Mouse (Mus musculus) kidney, adult 2 months (tissue): Measurements from ENCODE around the gene Ccnb2. TPM values are rescaled to one million over a fixed set of nuclear protein-coding genes. Genes with fewer than 3 reads are reported as not detected.
"Not testable (repeated sequence)": the region's sequence is repeated elsewhere in the genome, so short reads cannot be mapped to it uniquely, and the experiment has no call there.

Experiments
- DNase-seq: peaks from one replicate; pipeline ENCODE4 v3.0.0; 2021
- H3K27ac ChIP-seq: fragments of 200-500 bp; 2 replicates; pipeline ENCODE4 v1.5.1; 2012; ENCODE audit warnings: low read depth, low read length, control low read depth, inconsistent platforms; ENCODE audit not compliant: insufficient read depth
- H3K27me3 ChIP-seq: fragments of 200-500 bp; replicated peaks from 2 replicates; pipeline ENCODE4 v1.6.1; 2012; ENCODE audit warnings: mild to moderate bottlenecking, moderate library complexity, low read length, inconsistent platforms; ENCODE audit not compliant: control insufficient read depth, insufficient read depth
- H3K36me3 ChIP-seq: fragments of 200-500 bp; 2 replicates; pipeline ENCODE4 v1.6.1; 2012; ENCODE audit warnings: mild to moderate bottlenecking, moderate library complexity, low read length, inconsistent platforms; ENCODE audit not compliant: control insufficient read depth, insufficient read depth
- H3K4me1 ChIP-seq: fragments of 200-500 bp; 2 replicates; pipeline ENCODE4 v1.6.1; 2011; ENCODE audit warnings: low read length; ENCODE audit not compliant: control insufficient read depth, insufficient read depth
- H3K4me3 ChIP-seq: fragments of 200-500 bp; 2 replicates; pipeline ENCODE4 v1.5.1; 2011; ENCODE audit warnings: mild to moderate bottlenecking, low read depth, low read length, control low read depth; ENCODE audit not compliant: insufficient read depth
- CTCF ChIP-seq: fragments of 200-500 bp; conservative IDR thresholded peaks from 2 replicates; pipeline ENCODE4 v1.5.1; 2011; ENCODE audit warnings: low read depth, mild to moderate bottlenecking, control low read depth, low read length, moderate library complexity, mixed read lengths; ENCODE audit not compliant: insufficient read depth, insufficient read length
- POLR2A ChIP-seq: fragments of 200-500 bp; IDR thresholded peaks from one replicate; pipeline ENCODE4 v1.6.1; 2011; ENCODE audit warnings: low read depth, low read length, control low read depth
- WGBS: fragments of 180-500 bp; shearing (Covaris S2); methylation state at CpG from one replicate; pipeline ENCODE4 v1.1.7; 2018; 5-methylcytosine and 5-hydroxymethylcytosine counted together
- polyA plus RNA-seq: library from polyadenylated mRNA; depleted of rRNA; stranded (reverse); fragments of >200 nt; gene quantifications from 2 replicates; pipeline ENCODE4 v1.2.3, GENCODE M21; 2012; rRNA removed

The Ccnb2 gene
- 1.2 and 1.5 TPM in 2 replicates for polyA plus RNA-seq

DNA sequence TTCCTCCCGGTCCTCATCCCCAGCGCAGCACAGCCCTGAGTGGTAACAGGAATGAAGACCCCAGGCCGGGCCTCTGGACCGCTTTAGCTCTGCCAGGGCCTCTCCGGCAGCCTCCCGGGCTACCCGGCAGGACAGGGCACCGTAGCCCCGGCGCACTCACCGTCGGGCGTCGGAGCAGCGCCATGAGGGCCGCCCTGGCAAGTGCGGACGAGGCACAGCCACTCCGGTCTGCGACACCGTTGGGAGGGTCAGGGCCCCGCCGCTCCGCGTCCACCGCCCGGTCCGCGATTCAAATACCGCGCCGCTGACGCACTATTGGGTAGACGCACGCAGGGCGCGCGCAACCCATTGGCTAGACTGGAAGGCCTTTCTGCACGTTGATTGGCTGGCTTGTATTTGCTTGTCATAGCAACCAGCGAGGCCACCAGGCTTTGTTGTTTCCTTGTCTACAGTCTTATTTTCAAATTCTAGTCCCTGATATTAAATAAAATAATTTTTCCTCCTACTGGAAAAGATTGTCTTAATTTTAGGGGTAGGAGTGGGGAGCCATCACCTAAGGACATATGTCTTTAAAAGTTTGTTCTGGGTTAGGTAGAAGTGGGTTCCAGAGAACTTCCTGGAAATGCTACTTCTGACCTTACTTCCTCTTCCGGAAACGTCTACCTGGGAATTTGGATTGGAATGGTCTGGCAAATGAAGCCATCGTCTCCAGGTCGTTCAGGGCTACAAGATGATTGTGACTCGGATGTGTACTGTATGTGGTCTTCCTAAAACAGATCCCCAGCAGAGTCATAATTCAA, at the start of gene Ccnb2:
Gene Ccnb2 (minus strand): TSS at position 291 of the 800 bp plus-strand sequence.
- H3K4me3 ChIP-seq: peak within 1 kb of the TSS; percentile 36
- no peak within 1 kb of the TSS for H3K27ac ChIP-seq
- peaks cover 6% of the 10 kb centered on the region for H3K36me3 ChIP-seq
- peak; percentile 94 for DNase-seq
- whole genome bisulfite sequencing: 3% methylated on average over 45 of the region's 45 CpGs
- no peaks in the 10 kb centered on the region for H3K27me3 ChIP-seq
- no peak for TF ChIP-seq POLR2A
- TF ChIP-seq CTCF: no peak
- H3K4me1 ChIP-seq: 0 out of 2 replicates have a peak, but pooled peaks cover 2% of the 10 kb centered on the region

DNA sequence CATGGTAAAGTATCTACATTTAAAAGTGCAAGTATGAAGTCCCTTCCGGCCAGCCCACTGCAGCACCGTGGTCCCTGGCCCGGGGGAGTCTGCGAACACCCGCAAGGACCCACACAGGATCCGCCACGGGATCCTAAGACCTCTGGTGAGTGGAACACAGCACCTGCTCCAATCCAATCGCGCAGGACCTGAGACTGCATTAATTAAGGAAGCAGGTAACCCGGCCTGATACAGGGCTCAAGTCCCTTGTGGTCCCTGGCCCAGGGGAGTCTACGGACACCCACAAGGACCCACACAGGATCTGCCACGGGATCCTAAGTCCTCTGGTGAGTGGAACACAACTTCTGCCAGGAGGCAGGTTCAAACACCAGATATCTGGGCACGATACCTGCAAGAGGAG, 41.7 kb upstream of the Ccnb2 start:
- H3K27me3 ChIP-seq, H3K4me1 ChIP-seq, H3K27ac ChIP-seq, DNase-seq, H3K4me3 ChIP-seq, H3K36me3 ChIP-seq: not testable (repeated sequence)
- WGBS: 93% methylated on average over 13 of the region's 13 CpGs

DNA sequence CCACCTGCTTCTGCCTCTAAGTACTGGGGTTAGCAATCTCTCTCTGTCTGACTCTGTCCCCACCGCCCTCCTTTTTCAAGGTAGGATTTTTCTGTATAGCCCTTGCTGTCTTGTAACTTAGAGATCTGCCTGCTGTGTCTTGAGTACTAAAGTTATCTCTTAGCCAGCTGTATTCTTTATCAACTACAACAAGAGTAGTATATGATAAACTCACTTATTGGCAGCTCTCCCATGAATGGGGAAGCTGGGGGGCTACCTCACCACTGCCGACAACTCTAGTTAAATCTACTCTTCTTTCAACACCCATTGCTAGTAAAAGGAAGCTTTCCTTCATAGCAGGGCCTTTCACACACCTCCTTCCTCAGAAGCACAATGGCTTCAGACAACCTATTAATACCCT, 31.0 kb upstream of the Ccnb2 start:
- Histone ChIP-seq H3K36me3 (peaks cover 10% of the 10 kb centered on the region), H3K4me3 (no peak overlapping the region), H3K27ac (no peak overlapping the region), H3K27me3 (no peaks in the 10 kb centered on the region), H3K4me1 (no peaks in the 10 kb centered on the region)
- no peak for DNase-seq
- WGBS: 91% methylated on average over 2 of the region's 2 CpGs
- TF ChIP-seq POLR2A (no peak), CTCF (no peak)

DNA sequence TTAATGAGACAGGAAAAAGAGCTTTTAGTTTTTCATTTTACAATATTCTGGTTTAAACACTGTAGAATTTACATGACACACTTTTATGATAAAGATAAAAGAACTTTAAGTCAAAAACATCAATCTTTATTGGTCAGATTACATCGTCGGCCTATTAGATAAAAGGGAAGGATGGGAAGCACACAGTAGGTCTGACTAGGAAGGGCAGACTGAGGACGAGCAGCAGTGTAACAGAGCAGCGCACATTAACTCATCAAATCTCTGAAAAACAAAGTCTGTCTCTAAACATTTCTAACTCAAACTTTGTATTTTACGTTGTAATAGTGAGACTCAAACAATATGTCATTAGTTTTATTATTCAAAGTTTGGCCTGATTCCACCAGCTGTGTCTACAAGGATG, 27.7 kb upstream of the Ccnb2 start:
- 88% methylated on average over 5 of the region's 5 CpGs for WGBS
- Histone ChIP-seq H3K27me3 (no peaks in the 10 kb centered on the region), H3K36me3 (peaks cover 9% of the 10 kb centered on the region), H3K4me1 (no peaks in the 10 kb centered on the region), H3K4me3 (no peak overlapping the region), H3K27ac (no peak overlapping the region)
- DNase-seq: no peak
- no peak for TF ChIP-seq POLR2A
- TF ChIP-seq CTCF: no peak

DNA sequence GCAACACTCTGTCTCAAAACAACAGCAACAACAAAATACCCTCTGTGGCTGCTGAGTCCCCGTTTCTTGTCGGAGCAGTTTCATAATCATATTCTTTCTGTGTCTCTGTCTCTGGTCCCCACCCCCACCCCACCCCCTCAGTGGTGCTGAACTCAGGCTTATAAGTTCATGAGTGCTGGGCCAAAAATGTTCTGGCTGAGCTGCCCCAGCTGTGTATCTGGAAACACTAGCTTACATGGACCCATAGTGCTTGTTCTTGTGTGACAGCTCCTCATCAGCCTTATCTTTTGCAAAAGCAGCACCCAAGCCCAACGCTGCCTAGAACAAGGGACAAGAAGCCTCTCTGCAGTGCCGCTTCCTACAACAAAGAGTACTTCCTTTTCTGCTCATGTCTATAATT, 18.6 kb upstream of the Ccnb2 start:
- Histone ChIP-seq H3K4me3 (no peak overlapping the region), H3K27me3 (no peaks in the 10 kb centered on the region), H3K36me3 (peaks cover 6% of the 10 kb centered on the region), H3K27ac (no peak overlapping the region), H3K4me1 (no peaks in the 10 kb centered on the region)
- DNase-seq: peak; percentile 49
- 73% methylated on average over 4 of the region's 4 CpGs for WGBS
- no peak for TF ChIP-seq POLR2A
- TF ChIP-seq CTCF: no peak

DNA sequence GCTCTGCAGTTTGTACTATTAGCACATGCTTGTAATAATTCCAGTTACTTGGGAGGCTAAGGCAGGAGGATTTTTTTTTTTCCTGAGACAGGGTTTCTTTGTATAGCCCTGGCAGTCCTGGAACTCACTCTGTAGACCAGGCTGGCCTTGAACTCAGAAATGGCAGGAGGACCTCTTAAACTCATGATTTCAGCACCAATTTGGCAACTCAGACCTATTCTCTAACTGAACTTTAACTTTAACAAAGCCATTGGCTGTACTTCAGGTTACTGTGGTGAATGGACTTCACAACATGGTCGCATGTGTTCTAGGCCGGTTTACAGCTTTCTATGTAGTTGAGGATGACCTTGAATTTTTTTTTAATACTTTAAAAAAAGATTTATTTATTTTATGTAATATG, 1.3 kb upstream of the Ccnb2 start:
- H3K27me3 ChIP-seq: no peaks in the 10 kb centered on the region
- no peak for DNase-seq
- peaks cover 6% of the 10 kb centered on the region for H3K36me3 ChIP-seq
- H3K4me3 ChIP-seq: no peak overlapping the region
- 91% methylated on average over 2 of the region's 2 CpGs for WGBS
- no peak for TF ChIP-seq CTCF
- TF ChIP-seq POLR2A: no peak
- no peak overlapping the region for H3K27ac ChIP-seq
- H3K4me1 ChIP-seq: 0 out of 2 replicates have a peak, but pooled peaks cover 2% of the 10 kb centered on the region

DNA sequence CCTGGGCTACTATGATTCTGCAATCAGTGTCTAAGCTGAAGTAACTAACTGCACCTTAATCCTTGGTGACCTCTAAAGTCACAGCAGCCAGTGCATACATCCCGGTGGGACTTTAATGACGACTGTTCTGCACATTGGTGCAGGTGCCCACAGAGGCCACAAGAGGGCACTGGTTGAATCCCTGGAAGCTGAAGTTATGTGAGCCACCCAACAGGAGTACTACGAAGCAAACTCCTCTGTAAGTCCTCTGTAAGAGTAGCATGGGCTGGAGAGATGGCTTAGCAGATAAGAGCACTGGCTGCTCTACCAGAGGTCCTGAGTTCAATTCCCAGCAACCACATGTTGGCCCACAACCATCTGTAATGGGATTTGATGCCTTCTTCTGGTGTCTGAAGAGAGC, 4.9 kb downstream of the Ccnb2 start:
- Histone ChIP-seq H3K27me3 (no peaks in the 10 kb centered on the region), H3K4me3 (no peak overlapping the region), H3K4me1 (0 out of 2 replicates have a peak, but pooled peaks cover 2% of the 10 kb centered on the region), H3K27ac (no peak overlapping the region), H3K36me3 (no peaks in the 10 kb centered on the region)
- DNase-seq: no peak
- WGBS: 71% methylated on average over 3 of the region's 3 CpGs
- TF ChIP-seq POLR2A (no peak), CTCF (peak; percentile 55)
